Mouse (Mus musculus): ENCODE measurements around the gene Sdr39u1.

GRCm38 (mm10) chr14:55884166-55884565, 15.9 kb downstream of the Sdr39u1 start, which contains the start of gene Cbln3:
- no peak for TF ChIP-seq POLR2A (IDR thresholded peaks at IDR 0.05; ENCODE audit: borderline replicate concordance, low read depth, low read length)
- TF ChIP-seq CTCF (IDR thresholded peaks at IDR 0.05; ENCODE audit: low read depth, low read length) = no peak

Measured in bone marrow macrophage, adult 2 months (primary cell).